Mouse (Mus musculus): ENCODE results near the gene Gpc3.
"Not testable (repeated sequence)": the region's sequence is repeated elsewhere in the genome, so short reads cannot be mapped to it uniquely, and the experiment has no call there.

DNA sequence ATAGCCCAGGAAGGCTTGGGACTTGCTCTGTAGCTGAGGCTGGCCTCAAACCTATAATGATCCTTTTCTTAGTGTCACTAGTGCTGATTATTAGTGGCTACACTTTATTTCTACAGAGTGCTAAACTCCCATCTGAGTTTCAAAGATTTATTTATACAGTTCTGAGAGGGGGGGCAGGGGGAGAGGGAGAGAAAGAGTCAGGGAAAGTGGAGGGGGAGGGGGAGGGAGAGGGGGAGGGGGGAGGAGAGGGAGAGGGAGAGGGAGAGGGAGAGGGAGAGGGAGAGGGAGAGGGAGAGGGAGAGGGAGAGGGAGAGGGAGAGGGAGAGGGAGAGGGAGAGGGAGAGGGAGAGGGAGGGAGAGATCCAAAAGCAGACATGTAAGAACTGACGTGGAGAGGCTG is 354.0 kb downstream of the Gpc3 start:
- TF ChIP-seq TCF12 (IDR thresholded peaks at IDR 0.05; ENCODE audit: insufficient read depth, poor library complexity, severe bottlenecking); POLR2A (IDR thresholded peaks at IDR 0.05; ENCODE audit: insufficient read length, low read depth); E2F4 (IDR thresholded peaks at IDR 0.05; ENCODE audit: insufficient read depth); MYOG (IDR thresholded peaks at IDR 0.05; ENCODE audit: control insufficient read depth in 1 of 3, insufficient read depth in 1 of 3, insufficient read length in 2 of 3, low read depth in 2 of 3); CEBPB (IDR thresholded peaks at IDR 0.05; ENCODE audit: insufficient read depth, poor library complexity, severe bottlenecking): not testable (repeated sequence)
